Comparison of ENCODE assay signal across 9 mouse cellular contexts in genomic region chr5:120164450-120164849, GRCm38 (mm10). TPM values are rescaled to one million over a fixed set of nuclear protein-coding genes. Genes with fewer than 3 reads are reported as not detected.
DNase-seq lines count a peak whose midpoint lies in the region; ATAC-seq and TF ChIP-seq lines count a peak whose summit lies in the region.
"Had no signal": no experiment of that assay in that cellular context is flagged by ENCODE, and none has a peak within 500 bp of the region (broad histone marks: within the 10 kb centered on the region; RNA-seq: fewer than 3 reads in every experiment).

No protein-coding gene starts in this region.

- no peaks in the 10 kb centered on the region for H3K4me1 ChIP-seq in lung, adult 2 months (ENCODE audit: control insufficient read depth, insufficient read depth, low read length)
- H3K4me1 ChIP-seq in kidney, embryonic 16.5 days (ENCODE audit: insufficient read depth, low read length), result peaks cover 28% of the 10 kb centered on the region
- H3K4me1 ChIP-seq in intestine, embryonic 16.5 days (ENCODE audit: control insufficient read depth, insufficient read depth, low read length), result peaks cover 28% of the 10 kb centered on the region

- no peak overlapping the region for H3K27ac ChIP-seq in kidney, embryonic 16.5 days (ENCODE audit: low read length)
- no peak overlapping the region; the same call in 1 of the 2 replicates for H3K27ac ChIP-seq in intestine, embryonic 16.5 days (ENCODE audit: low read length)

- peak; percentile 26 to 49 for DNase-seq in lung, postnatal 4 days
- no peak for DNase-seq in lung, adult 2 months
- peak; percentile 81 for DNase-seq in cerebellum, adult 11 months
- peak; percentile 74 for DNase-seq in gastrocnemius, postnatal 10 days
- DNase-seq in left cerebral cortex, postnatal 10 days (ENCODE audit: extremely low spot score in 1 of 2, low spot score in 2 of 2), result peak; percentile 76 to 82
- no peak for DNase-seq in MN1 (ENCODE audit: low spot score)

- TF ChIP-seq POLR2A in lung, adult 2 months (IDR thresholded peaks at IDR 0.05; ENCODE audit: borderline replicate concordance, extremely low read depth, low read depth, low read length), result no peak

- 64% methylated on average over 11 of the region's 11 CpGs for WGBS in lung, adult 2 months
- WGBS in kidney, embryonic 16.5 days, result 54% methylated on average over 11 of the region's 11 CpGs
- WGBS in intestine, embryonic 16.5 days, result 61% methylated on average over 11 of the region's 11 CpGs

- H3K4me2 ChIP-seq in kidney, embryonic 16.5 days (replicated peaks; ENCODE audit: low read depth, low read length), result no peak overlapping the region
- H3K4me2 ChIP-seq in intestine, embryonic 16.5 days (ENCODE audit: low read depth, low read length), result no peak overlapping the region

- intact Hi-C loops in left cerebral cortex, postnatal 10 days (cut with DNase I), result no loop called here

- no peak for TF ChIP-seq CTCF in lung, adult 2 months (IDR thresholded peaks at IDR 0.05; ENCODE audit: insufficient read depth, low read length)

- H3K36me3 ChIP-seq in kidney, embryonic 16.5 days (ENCODE audit: insufficient read depth, low read length), result no peaks in the 10 kb centered on the region
- no peaks in the 10 kb centered on the region for H3K36me3 ChIP-seq in intestine, embryonic 16.5 days (ENCODE audit: control insufficient read depth, insufficient read depth, low read length)

- no peaks in the 10 kb centered on the region for H3K9me3 ChIP-seq in kidney, embryonic 16.5 days (ENCODE audit: low read length)
- H3K9me3 ChIP-seq in intestine, embryonic 16.5 days (ENCODE audit: control insufficient read depth, low read length), result no peaks in the 10 kb centered on the region

- H3K4me3 ChIP-seq in lung, adult 2 months (replicated peaks; ENCODE audit: extremely low read depth, low read depth, low read length), result no peak overlapping the region
- H3K4me3 ChIP-seq in kidney, embryonic 16.5 days (ENCODE audit: low read length), result no peak overlapping the region
- H3K4me3 ChIP-seq in intestine, embryonic 16.5 days (ENCODE audit: low read length), result no peak overlapping the region

- no peaks in the 10 kb centered on the region for H3K27me3 ChIP-seq in kidney, embryonic 16.5 days (ENCODE audit: insufficient read depth, low read length)
- no peaks in the 10 kb centered on the region for H3K27me3 ChIP-seq in intestine, embryonic 16.5 days (replicated peaks; ENCODE audit: control insufficient read depth, insufficient read depth, low read length)
- H3K27me3 ChIP-seq: Patski had no signal

- H3K9ac ChIP-seq in kidney, embryonic 16.5 days (replicated peaks; ENCODE audit: low read length), result no peak overlapping the region
- H3K9ac ChIP-seq in intestine, embryonic 16.5 days (ENCODE audit: low read depth, low read length), result no peak overlapping the region

- ATAC-seq in kidney, embryonic 16.5 days (ENCODE audit: low FRiP score, low TSS enrichment), result no peak
- no peak for ATAC-seq in intestine, embryonic 16.5 days
- ATAC-seq: Patski had no signal

RNA-seq across cellular contexts. Expression of gene Rbm19, which starts 48.2 kb away (rescaled TPM):
- polyA plus RNA-seq in lung, adult 2 months (2012; rRNA removed), result 10.0 and 10.3 TPM in 2 replicates
- 10 to 100 TPM; 14.1 to 20.8 TPM for total RNA-seq in gastrocnemius, postnatal 10 days (2021)
- 10 to 100 TPM; 23.8 to 24.6 TPM for total RNA-seq in left cerebral cortex, postnatal 10 days (2021)
- 26.0 and 28.1 TPM in 2 replicates for polyA plus RNA-seq in kidney, embryonic 16.5 days (2015; fragmentation: Nextera tagmentation; extraction: Ambion mirVana)
- 21.6 and 23.5 TPM in 2 replicates for polyA plus RNA-seq in intestine, embryonic 16.5 days (2015; fragmentation: Nextera tagmentation; extraction: Ambion mirVana)

Comparison
In these comparisons a context has a peak if more than half of its experiments do, and no peak if none do; other contexts are left out.
1. DNase-seq: peak in lung, postnatal 4 days (2 of 2), cerebellum, adult 11 months (single experiment), gastrocnemius, postnatal 10 days (single experiment) and left cerebral cortex, postnatal 10 days (2 of 2); none in lung, adult 2 months (single experiment) and MN1 (single experiment).